Mouse (Mus musculus) embryonic facial prominence, embryonic 11.5 days (tissue): ENCODE results near the gene Tspan32. TPM values are rescaled to one million over a fixed set of nuclear protein-coding genes. Genes with fewer than 3 reads are reported as not detected.
A peak's percentile ranks its signal among the peaks of the same experiment; 100 is the strongest.

ENCODE experiments used
- ATAC-seq: fragments of 200-750 bp; cut with Nextera tagmentation; replicated peaks from 2 replicates; pipeline ENCODE4 v1.8.0; 2017; ENCODE audit warnings: low read depth; ENCODE audit not compliant: insufficient number of reproducible peaks, low FRiP score, low TSS enrichment
- DNase-seq: peaks from one replicate; pipeline ENCODE4 v3.0.0-alpha.2; 2015; ENCODE audit warnings: low spot score
- H3K27ac ChIP-seq: fragments of 300-500 bp; sonication (generic); replicated peaks from 2 replicates; pipeline ENCODE4 v1.5.1; 2014; ENCODE audit warnings: mild to moderate bottlenecking, low read depth, low read length, control low read depth
- H3K27me3 ChIP-seq: fragments of 300-500 bp; sonication (generic); 2 replicates; pipeline ENCODE4 v1.6.1; 2014; ENCODE audit warnings: mild to moderate bottlenecking, low read length, moderate library complexity, mixed read lengths; ENCODE audit not compliant: control insufficient read depth, insufficient read depth
- H3K36me3 ChIP-seq: fragments of 300-500 bp; sonication (generic); replicated peaks from 2 replicates; pipeline ENCODE4 v1.6.1; 2014; ENCODE audit warnings: low read depth, mild to moderate bottlenecking, low read length, moderate library complexity, mixed read lengths; ENCODE audit not compliant: control insufficient read depth, insufficient read depth
- H3K4me1 ChIP-seq: fragments of 300-500 bp; sonication (generic); 2 replicates; pipeline ENCODE4 v1.6.1; 2014; ENCODE audit warnings: low read length, mixed read lengths; ENCODE audit not compliant: control insufficient read depth, insufficient read depth
- H3K4me2 ChIP-seq: fragments of 300-500 bp; sonication (generic); 2 replicates; pipeline ENCODE4 v1.6.1; 2014; ENCODE audit warnings: low read depth, mild to moderate bottlenecking, control low read depth, low read length, moderate library complexity
- H3K4me3 ChIP-seq: fragments of 300-500 bp; sonication (generic); 2 replicates; pipeline ENCODE4 v1.5.1; 2014; ENCODE audit warnings: low read depth, low read length, control low read depth
- H3K9ac ChIP-seq: fragments of 300-500 bp; sonication (generic); replicated peaks from 2 replicates; pipeline ENCODE4 v1.6.1; 2014; ENCODE audit warnings: mild to moderate bottlenecking, control low read depth, low read length
- H3K9me3 ChIP-seq: fragments of 300-500 bp; sonication (generic); replicated peaks from 2 replicates; pipeline ENCODE4 v1.6.1; 2016; ENCODE audit warnings: mild to moderate bottlenecking, low read length, inconsistent platforms, mixed read lengths; ENCODE audit not compliant: control insufficient read depth
- WGBS: fragments of 180-500 bp; shearing (Covaris S2); extraction: QIAGEN DNeasy Blood & Tissue Kit; methylation state at CpG from one replicate; pipeline ENCODE4 v1.1.7; 2014; 5-methylcytosine and 5-hydroxymethylcytosine counted together
- polyA plus RNA-seq: library from polyadenylated mRNA; unstranded; fragments of >200 nt; fragmentation: Nextera tagmentation; extraction: Ambion mirVana; gene quantifications from 2 replicates; pipeline ENCODE4 v1.2.1, GENCODE M21; 2014

The Tspan32 gene
- polyA plus RNA-seq = 4.0 and 4.8 TPM in 2 replicates

GRCm38 (mm10) chr7:143004727-143005343 is at the start of gene Tspan32:
Gene Tspan32, plus strand, starts transcription at chr7:143005046.
- Histone ChIP-seq H3K36me3 (no peaks in the 10 kb centered on the region), H3K4me1 (peaks cover 4% of the 10 kb centered on the region), H3K9me3 (no peaks in the 10 kb centered on the region), H3K4me3 (no peak within 1 kb of the TSS), H3K27ac (no peak within 1 kb of the TSS), H3K27me3 (no peaks in the 10 kb centered on the region), H3K9ac (no peak within 1 kb of the TSS; the same call in 1 of the 2 replicates), H3K4me2 (no peak within 1 kb of the TSS)
- WGBS = 79% methylated on average over 4 of the region's 4 CpGs
- ATAC-seq (no peak), DNase-seq (no peak)

- no peak overlapping the region for H3K4me2 ChIP-seq
- no peak overlapping the region for H3K4me3 ChIP-seq
- H3K27ac ChIP-seq = no peak overlapping the region
- no peaks in the 10 kb centered on the region for H3K9me3 ChIP-seq
- no peaks in the 10 kb centered on the region for H3K27me3 ChIP-seq
- ATAC-seq (no peak), DNase-seq (no peak)
- WGBS = 53% methylated on average over 2 of the region's 2 CpGs
- H3K36me3 ChIP-seq = no peaks in the 10 kb centered on the region
- no peaks in the 10 kb centered on the region for H3K4me1 ChIP-seq
- H3K9ac ChIP-seq = no peak overlapping the region
These were observed 48.8 kb upstream of the Tspan32 start for GRCm38 (mm10) chr7:142956018-142956417.

GRCm38 (mm10) chr7:142958817-142959216 is 46.0 kb upstream of the Tspan32 start:
- Histone ChIP-seq H3K27me3 (no peaks in the 10 kb centered on the region), H3K9ac (no peak overlapping the region), H3K4me1 (no peaks in the 10 kb centered on the region), H3K4me3 (no peak overlapping the region), H3K9me3 (no peaks in the 10 kb centered on the region), H3K4me2 (no peak overlapping the region), H3K36me3 (no peaks in the 10 kb centered on the region), H3K27ac (no peak overlapping the region)
- DNase-seq (no peak), ATAC-seq (no peak)
- 84% methylated on average over 1 of the region's 1 CpGs for WGBS

GRCm38 (mm10) chr7:142959752-142960151 is 45.1 kb upstream of the Tspan32 start:
- Histone ChIP-seq H3K9ac (no peak overlapping the region), H3K4me3 (no peak overlapping the region), H3K27ac (no peak overlapping the region), H3K4me2 (no peak overlapping the region), H3K27me3 (no peaks in the 10 kb centered on the region), H3K9me3 (no peaks in the 10 kb centered on the region), H3K36me3 (no peaks in the 10 kb centered on the region), H3K4me1 (no peaks in the 10 kb centered on the region)
- DNase-seq (no peak), ATAC-seq (no peak)
- WGBS = 71% methylated on average over 4 of the region's 4 CpGs

- ATAC-seq (0 out of 2 replicates have a peak, but pooled peaks have one; percentile 45), DNase-seq (peak; percentile 30)
- no peaks in the 10 kb centered on the region for H3K36me3 ChIP-seq
- no peak overlapping the region for H3K27ac ChIP-seq
- H3K9me3 ChIP-seq = no peaks in the 10 kb centered on the region
- peak overlapping the region; percentile 38 for H3K4me3 ChIP-seq
- H3K4me1 ChIP-seq = peaks cover 7% of the 10 kb centered on the region
- peaks cover 51% of the 10 kb centered on the region for H3K27me3 ChIP-seq
- WGBS = under 1% methylated on average over 36 of the region's 36 CpGs
- peak overlapping the region; percentile 86 for H3K4me2 ChIP-seq
- H3K9ac ChIP-seq = peak overlapping the region; percentile 23
These were observed 37.4 kb upstream of the Tspan32 start for GRCm38 (mm10) chr7:142967414-142967883.

GRCm38 (mm10) chr7:142967884-142968808 is 36.7 kb upstream of the Tspan32 start:
- H3K4me2 ChIP-seq = peak overlapping the region; percentile 86
- under 1% methylated on average over 83 of the region's 90 CpGs for WGBS
- peak overlapping the region; percentile 38 for H3K4me3 ChIP-seq
- H3K9ac ChIP-seq = peak overlapping the region; percentile 9
- H3K27me3 ChIP-seq = peaks cover 51% of the 10 kb centered on the region
- peaks cover 7% of the 10 kb centered on the region for H3K4me1 ChIP-seq
- DNase-seq = peak; percentile 84
- H3K36me3 ChIP-seq = no peaks in the 10 kb centered on the region
- H3K9me3 ChIP-seq = no peaks in the 10 kb centered on the region
- ATAC-seq = peak; percentile 60; the same call in 1 of the 2 replicates
- H3K27ac ChIP-seq = no peak overlapping the region

- Histone ChIP-seq H3K4me3 (peak within 1 kb of the TSS; percentile 38), H3K36me3 (no peaks in the 10 kb centered on the region), H3K27me3 (peaks cover 51% of the 10 kb centered on the region), H3K9me3 (no peaks in the 10 kb centered on the region), H3K4me1 (peaks cover 7% of the 10 kb centered on the region), H3K27ac (no peak within 1 kb of the TSS), H3K4me2 (peak within 1 kb of the TSS; percentile 86), H3K9ac (no peak within 1 kb of the TSS; the same call in none of the 2 replicates)
- peak; percentile 64 for DNase-seq
- WGBS = 2% methylated on average over 50 of the region's 51 CpGs
- ATAC-seq = 0 out of 2 replicates have a peak, but pooled peaks have one; percentile 77
These were observed 35.9 kb upstream of the Tspan32 start, which contains the start of gene Ascl2 for GRCm38 (mm10) chr7:142968809-142969511. Gene Ascl2, minus strand, starts transcription at chr7:142969264.
